Mouse (Mus musculus) adrenal gland, postnatal 36 days (tissue): Measurements from ENCODE around the gene Olfr54. TPM values are rescaled to one million over a fixed set of nuclear protein-coding genes. Genes with fewer than 3 reads are reported as not detected.

Experiments
- total RNA-seq, 2 experiments: library from RNA; stranded (reverse); gene quantifications; 2 replicates each; pipeline ENCODE4 v1.2.3; 2021

Gene Olfr54
- total RNA-seq, 2 experiments from 2014 or later, result 0.33 to 0.76 TPM

Other genes with a start within 250 kb of the Olfr54 start
- 1 to 10 TPM; 4.0 to 6.2 TPM for gene Zfp354c, start 186.5 kb upstream of the Olfr54 start, total RNA-seq
- gene Zfp879, start 172.7 kb upstream of the Olfr54 start, total RNA-seq, result under 1 TPM; 0.56 to 0.69 TPM
- gene Grm6, start 163.6 kb upstream of the Olfr54 start, total RNA-seq, result not detected
- gene Zfp454, start 126.6 kb upstream of the Olfr54 start, total RNA-seq, result 1 to 10 TPM; 2.5 to 3.4 TPM
- 1 to 10 TPM; 5.6 to 9.3 TPM for gene Zfp2, start 98.1 kb upstream of the Olfr54 start, total RNA-seq
- gene Zfp354b, start 82.6 kb upstream of the Olfr54 start, total RNA-seq, result 1 to 10 TPM; 2.8 TPM
- not detected for gene 4933414I15Rik, start 70.5 kb upstream of the Olfr54 start, total RNA-seq
- not detected for gene Prop1, start 60.5 kb upstream of the Olfr54 start, total RNA-seq
- not detected for gene Olfr1378, start 47.7 kb upstream of the Olfr54 start, total RNA-seq
- not detected for gene Olfr1377, start 32.3 kb upstream of the Olfr54 start, total RNA-seq
- gene Olfr51, start 10.6 kb upstream of the Olfr54 start, total RNA-seq, result not detected
- gene Olfr1375, start 33.9 kb downstream of the Olfr54 start, total RNA-seq, result not detected
- gene Zfp354a, start 45.0 kb downstream of the Olfr54 start, total RNA-seq, result 1 to 10 TPM; 4.8 to 6.4 TPM
- not detected for gene Gm12569, start 206.2 kb downstream of the Olfr54 start, total RNA-seq
- 100 to 1,000 TPM in 1 of 2 experiments, 10 to 100 TPM in 1; 84.2 to 110 TPM for gene Clk4, start 247.5 kb downstream of the Olfr54 start, total RNA-seq
- not detected for gene BC049762, start 248.8 kb downstream of the Olfr54 start, total RNA-seq